Mouse (Mus musculus) C2C12 (cell line): ENCODE measurements around the gene Fer. TPM values are rescaled to one million over a fixed set of nuclear protein-coding genes. Genes with fewer than 3 reads are reported as not detected.

Experiments used
- H3K27me3 ChIP-seq: one replicate; pipeline ENCODE4 v1.6.1; 2011; ENCODE audit not compliant: control insufficient read depth, insufficient read depth, insufficient read length
- H3K36me3 ChIP-seq: one replicate; pipeline ENCODE4 v1.6.1; 2011; ENCODE audit not compliant: control insufficient read depth, insufficient read depth
- H3K4me3 ChIP-seq: one replicate; pipeline ENCODE4 v1.5.1; 2011; ENCODE audit warnings: mild to moderate bottlenecking, control low read depth; ENCODE audit not compliant: poor library complexity, insufficient read depth, severe bottlenecking
- H3K79me2 ChIP-seq: one replicate; pipeline ENCODE4 v1.6.1; 2011; ENCODE audit not compliant: control insufficient read depth, insufficient read depth
- H3K79me3 ChIP-seq: one replicate; pipeline ENCODE4 v1.6.1; 2011; ENCODE audit warnings: low read depth, control low read depth
- H3ac ChIP-seq: one replicate; pipeline ENCODE3; 2011; ENCODE audit warnings: low read depth; ENCODE audit not compliant: control insufficient read depth, insufficient read length
- CEBPB ChIP-seq: IDR thresholded peaks from one replicate; pipeline ENCODE4 v1.6.1; 2011; ENCODE audit warnings: low read depth, mild to moderate bottlenecking, control low read depth, moderate library complexity
- CTCF ChIP-seq: IDR thresholded peaks from one replicate; pipeline ENCODE4 v1.5.1; 2011; ENCODE audit not compliant: control insufficient read depth, insufficient read depth, insufficient read length
- FOSL1 ChIP-seq: IDR thresholded peaks from one replicate; pipeline ENCODE4 v1.8.0; 2011; ENCODE audit warnings: mild to moderate bottlenecking, low read length; ENCODE audit not compliant: poor library complexity, insufficient read depth, severe bottlenecking
- MAX ChIP-seq: IDR thresholded peaks from one replicate; pipeline ENCODE4 v1.6.1; 2011; ENCODE audit warnings: mild to moderate bottlenecking, control low read depth
- MYOD1 ChIP-seq: IDR thresholded peaks from one replicate; pipeline ENCODE4 v1.6.1; 2011; ENCODE audit warnings: low read depth; ENCODE audit not compliant: control insufficient read depth, insufficient read length
- MYOG ChIP-seq: IDR thresholded peaks from one replicate; pipeline ENCODE4 v1.6.1; 2011; ENCODE audit not compliant: control insufficient read depth, insufficient read length; ENCODE audit errors: extremely low read depth
- USF1 ChIP-seq: IDR thresholded peaks from one replicate; pipeline ENCODE4 v1.6.1; 2011; ENCODE audit warnings: low read depth, mild to moderate bottlenecking, control low read depth, moderate library complexity
- polyA plus RNA-seq: library from polyadenylated mRNA; unstranded; fragments of >200 nt; fragmentation: generic; extraction: Trizol; gene quantifications from one replicate; pipeline ENCODE4 v1.2.1, GENCODE M21; 2012; ENCODE audit warnings: missing spikeins

The Fer gene
- polyA plus RNA-seq, 1 experiment = 8.8 TPM

GRCm38 (mm10) chr17:63828561-63829332, 34.1 kb upstream of the Fer start:
- H3K27me3 ChIP-seq = no peaks in the 10 kb centered on the region
- no peak overlapping the region for H3ac ChIP-seq
- no peak overlapping the region for H3K4me3 ChIP-seq
- no peaks in the 10 kb centered on the region for H3K79me2 ChIP-seq
- no peak for TF ChIP-seq MYOD1
- no peak for TF ChIP-seq CEBPB
- TF ChIP-seq FOSL1 = no peak
- TF ChIP-seq MAX = no peak
- no peak for TF ChIP-seq MYOG
- TF ChIP-seq CTCF = no peak
- no peaks in the 10 kb centered on the region for H3K36me3 ChIP-seq
- H3K79me3 ChIP-seq = no peaks in the 10 kb centered on the region

DNA sequence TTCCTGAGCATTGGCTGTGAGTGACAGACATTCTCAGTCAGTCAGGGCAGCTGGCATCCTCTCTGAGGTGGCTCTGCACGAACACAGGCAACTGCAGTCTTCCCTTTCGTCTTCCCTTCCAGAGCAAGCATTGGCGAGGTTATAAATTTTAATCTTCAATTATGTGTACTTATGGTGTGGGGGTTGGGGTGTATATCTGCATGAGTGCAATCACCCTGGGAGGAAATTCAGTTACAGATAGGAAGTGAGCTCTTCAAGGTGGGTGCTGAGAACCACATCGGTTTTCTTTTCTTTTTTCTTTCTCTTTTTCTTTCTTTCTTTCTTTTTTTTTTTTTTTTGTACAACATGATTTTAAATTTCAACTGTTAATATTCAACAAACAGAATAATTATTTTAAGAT, 31.3 kb upstream of the Fer start:
- Histone ChIP-seq H3ac (no peak overlapping the region), H3K27me3 (no peaks in the 10 kb centered on the region), H3K79me2 (no peaks in the 10 kb centered on the region), H3K36me3 (no peaks in the 10 kb centered on the region), H3K79me3 (no peaks in the 10 kb centered on the region), H3K4me3 (no peak overlapping the region)
- no peak for TF ChIP-seq USF1
- no peak for TF ChIP-seq MYOG
- no peak for TF ChIP-seq CTCF
- no peak for TF ChIP-seq FOSL1
- TF ChIP-seq CEBPB = no peak
- no peak for TF ChIP-seq MYOD1
- no peak for TF ChIP-seq MAX

- no peaks in the 10 kb centered on the region for H3K79me2 ChIP-seq
- no peaks in the 10 kb centered on the region for H3K79me3 ChIP-seq
- H3K4me3 ChIP-seq = no peak overlapping the region
- H3K27me3 ChIP-seq = no peaks in the 10 kb centered on the region
- H3ac ChIP-seq = no peak overlapping the region
- no peaks in the 10 kb centered on the region for H3K36me3 ChIP-seq
- TF ChIP-seq MYOD1 = no peak
- TF ChIP-seq CTCF = no peak
- TF ChIP-seq CEBPB = no peak
- no peak for TF ChIP-seq MYOG
- TF ChIP-seq MAX = no peak
These were observed 26.6 kb upstream of the Fer start for GRCm38 (mm10) chr17:63836223-63836622.

GRCm38 (mm10) chr17:63836641-63837040, 26.2 kb upstream of the Fer start:
- no peaks in the 10 kb centered on the region for H3K79me2 ChIP-seq
- no peaks in the 10 kb centered on the region for H3K79me3 ChIP-seq
- H3ac ChIP-seq = no peak overlapping the region
- no peaks in the 10 kb centered on the region for H3K27me3 ChIP-seq
- H3K36me3 ChIP-seq = no peaks in the 10 kb centered on the region
- no peak for TF ChIP-seq CTCF
- no peak for TF ChIP-seq USF1
- no peak for TF ChIP-seq MAX
- TF ChIP-seq CEBPB = no peak
- TF ChIP-seq MYOD1 = no peak
- no peak for TF ChIP-seq FOSL1
- no peak for TF ChIP-seq MYOG
- no peak overlapping the region for H3K4me3 ChIP-seq

- Histone ChIP-seq H3K36me3 (no peaks in the 10 kb centered on the region), H3K79me3 (no peaks in the 10 kb centered on the region), H3K4me3 (no peak overlapping the region), H3K27me3 (no peaks in the 10 kb centered on the region), H3K79me2 (no peaks in the 10 kb centered on the region), H3ac (no peak overlapping the region)
- TF ChIP-seq CTCF = no peak
- no peak for TF ChIP-seq MYOD1
- TF ChIP-seq MYOG = no peak
These were observed 24.7 kb upstream of the Fer start for GRCm38 (mm10) chr17:63838144-63838543.

- Histone ChIP-seq H3K79me3 (no peaks in the 10 kb centered on the region), H3K4me3 (no peak overlapping the region), H3K27me3 (no peaks in the 10 kb centered on the region), H3K79me2 (no peaks in the 10 kb centered on the region), H3K36me3 (no peaks in the 10 kb centered on the region), H3ac (no peak overlapping the region)
- TF ChIP-seq CEBPB (no peak), CTCF (no peak), MYOG (no peak), FOSL1 (no peak), MYOD1 (no peak), MAX (no peak), USF1 (no peak)
These were observed 23.1 kb upstream of the Fer start for GRCm38 (mm10) chr17:63839636-63840269.
